Comparison of ENCODE assay signal across 31 mouse cellular contexts in genomic region chr16:33858766-33859165, GRCm38 (mm10). TPM values are rescaled to one million over a fixed set of nuclear protein-coding genes. Genes with fewer than 3 reads are reported as not detected.
DNase-seq lines count a peak whose midpoint lies in the region; ATAC-seq and TF ChIP-seq lines count a peak whose summit lies in the region.
"Had no signal": no experiment of that assay in that cellular context is flagged by ENCODE, and none has a peak within 500 bp of the region (broad histone marks: within the 10 kb centered on the region; RNA-seq: fewer than 3 reads in every experiment).

No protein-coding gene starts in this region.

- no peaks in the 10 kb centered on the region for H3K9me3 ChIP-seq in midbrain, embryonic 13.5 days
- no peaks in the 10 kb centered on the region for H3K9me3 ChIP-seq in midbrain, embryonic 15.5 days
- no peaks in the 10 kb centered on the region for H3K9me3 ChIP-seq in intestine, postnatal 0 days (ENCODE audit: control insufficient read depth)
- H3K9me3 ChIP-seq: embryonic facial prominence, embryonic 13.5 days; forebrain, embryonic 10.5 days; forebrain, embryonic 15.5 days; hindbrain, embryonic 10.5 days; intestine, embryonic 15.5 days; limb, embryonic 10.5 days; limb, embryonic 15.5 days; liver, embryonic 13.5 days; neural tube, embryonic 13.5 days had no signal

- ATAC-seq in midbrain, embryonic 13.5 days: peak; percentile 31; the same call in 1 of the 2 replicates
- ATAC-seq in midbrain, embryonic 15.5 days (replicated peaks): no peak
- peak; percentile 51 for ATAC-seq in granulocyte monocyte progenitor cell, adult 5-6 weeks (replicated peaks; ENCODE audit: poor library complexity, severe bottlenecking)
- ATAC-seq in intestine, postnatal 0 days: no peak
- ATAC-seq: hindbrain, postnatal 0 days; intestine, embryonic 15.5 days had no signal

- no peak for TF ChIP-seq CTCF in heart, adult 2 months (IDR thresholded peaks at IDR 0.05)
- no peak for TF ChIP-seq CTCF in intestine, postnatal 0 days (IDR thresholded peaks at IDR 0.05; ENCODE audit: low read depth)

- TF ChIP-seq POLR2A in heart, adult 2 months (IDR thresholded peaks at IDR 0.05; ENCODE audit: insufficient read depth, low read depth, low read length): no peak

- H3K27me3 ChIP-seq in heart, adult 2 months (ENCODE audit: control insufficient read depth, insufficient read depth, low read length): no peaks in the 10 kb centered on the region
- H3K27me3 ChIP-seq in midbrain, embryonic 13.5 days: no peaks in the 10 kb centered on the region
- no peaks in the 10 kb centered on the region for H3K27me3 ChIP-seq in midbrain, embryonic 15.5 days (replicated peaks)
- H3K27me3 ChIP-seq in intestine, postnatal 0 days (replicated peaks; ENCODE audit: control insufficient read depth, insufficient read depth, low read length): no peaks in the 10 kb centered on the region
- H3K27me3 ChIP-seq: embryonic facial prominence, embryonic 13.5 days; forebrain, embryonic 15.5 days; intestine, embryonic 15.5 days; limb, embryonic 15.5 days; liver, embryonic 13.5 days; neural tube, embryonic 13.5 days had no signal

- H3K4me1 ChIP-seq in heart, adult 2 months (ENCODE audit: control insufficient read depth, insufficient read depth, low read length): peaks cover 4% of the 10 kb centered on the region
- peaks cover 10% of the 10 kb centered on the region for H3K4me1 ChIP-seq in midbrain, embryonic 13.5 days (replicated peaks)
- peaks cover 10% of the 10 kb centered on the region for H3K4me1 ChIP-seq in midbrain, embryonic 15.5 days
- H3K4me1 ChIP-seq in intestine, postnatal 0 days (replicated peaks; ENCODE audit: control insufficient read depth, insufficient read depth, low read length): no peaks in the 10 kb centered on the region
- H3K4me1 ChIP-seq: intestine, embryonic 15.5 days had no signal

- no peak for TF ChIP-seq EP300 in heart, adult 2 months (IDR thresholded peaks at IDR 0.05; ENCODE audit: insufficient read depth, low read depth, low read length)

- peak; percentile 88 for DNase-seq in heart, adult 11 months
- no peak for DNase-seq in heart, adult 2 months
- DNase-seq: adrenal gland, postnatal 14 days; B cell, adult 2 months; cerebellum, adult 18-20 months; gastrocnemius, postnatal 10 days; heart, adult 18-20 months; heart, postnatal 14 days; kidney, adult 8-10 months; kidney, postnatal 10 days; layer of hippocampus, adult 9-11 months; liver, embryonic 13.5 days; lung, adult 18-20 months; lung, postnatal 10 days; right cerebral cortex, postnatal 4 days; thymus, postnatal 4 days had no signal

- no peaks in the 10 kb centered on the region for H3K36me3 ChIP-seq in heart, adult 2 months (ENCODE audit: control insufficient read depth, insufficient read depth, low read length)
- H3K36me3 ChIP-seq in midbrain, embryonic 13.5 days: no peaks in the 10 kb centered on the region
- no peaks in the 10 kb centered on the region for H3K36me3 ChIP-seq in midbrain, embryonic 15.5 days (replicated peaks)
- H3K36me3 ChIP-seq in intestine, postnatal 0 days (ENCODE audit: control insufficient read depth, insufficient read depth): no peaks in the 10 kb centered on the region
- H3K36me3 ChIP-seq: forebrain, embryonic 10.5 days; forebrain, embryonic 15.5 days; hindbrain, embryonic 10.5 days; intestine, embryonic 15.5 days; limb, embryonic 10.5 days; limb, embryonic 15.5 days; liver, embryonic 13.5 days; neural tube, embryonic 13.5 days had no signal

- H3K79me2 ChIP-seq in heart, adult 2 months (replicated peaks; ENCODE audit: control insufficient read depth, insufficient read depth, low read length): no peaks in the 10 kb centered on the region

- intact Hi-C loops in heart, adult 2 months (cut with DNase I): no loop called here

- no peak overlapping the region for H3K4me2 ChIP-seq in midbrain, embryonic 13.5 days (replicated peaks)
- no peak overlapping the region for H3K4me2 ChIP-seq in midbrain, embryonic 15.5 days
- no peak overlapping the region for H3K4me2 ChIP-seq in intestine, postnatal 0 days (replicated peaks; ENCODE audit: low read depth)
- H3K4me2 ChIP-seq: embryonic facial prominence, embryonic 13.5 days; forebrain, embryonic 15.5 days; intestine, embryonic 15.5 days; limb, embryonic 15.5 days; liver, embryonic 13.5 days; midbrain, embryonic 11.5 days; neural tube, embryonic 13.5 days had no signal

- no peak overlapping the region for H3K4me3 ChIP-seq in heart, adult 2 months
- no peak overlapping the region for H3K4me3 ChIP-seq in midbrain, embryonic 13.5 days (replicated peaks)
- H3K4me3 ChIP-seq in midbrain, embryonic 15.5 days: no peak overlapping the region
- no peak overlapping the region for H3K4me3 ChIP-seq in intestine, postnatal 0 days (ENCODE audit: low read depth, low read length)
- H3K4me3 ChIP-seq: embryonic facial prominence, embryonic 13.5 days; forebrain, embryonic 10.5 days; forebrain, embryonic 15.5 days; hindbrain, embryonic 10.5 days; intestine, embryonic 15.5 days; limb, embryonic 10.5 days; limb, embryonic 15.5 days; liver, embryonic 13.5 days; neural tube, embryonic 13.5 days had no signal

- H3K27ac ChIP-seq in heart, adult 2 months: no peak overlapping the region
- H3K27ac ChIP-seq in midbrain, embryonic 13.5 days: no peak overlapping the region
- no peak overlapping the region for H3K27ac ChIP-seq in midbrain, embryonic 15.5 days
- H3K27ac ChIP-seq in intestine, postnatal 0 days (ENCODE audit: low read depth, low read length): no peak overlapping the region
- H3K27ac ChIP-seq: embryonic facial prominence, embryonic 13.5 days; forebrain, embryonic 10.5 days; forebrain, embryonic 15.5 days; hindbrain, embryonic 10.5 days; hindbrain, postnatal 0 days; intestine, embryonic 15.5 days; limb, embryonic 10.5 days; limb, embryonic 15.5 days; liver, embryonic 13.5 days; neural tube, embryonic 13.5 days; stomach, postnatal 0 days had no signal

- WGBS in heart, adult 2 months: 72% methylated on average over 2 of the region's 2 CpGs
- WGBS in midbrain, embryonic 13.5 days: 83% methylated on average over 2 of the region's 2 CpGs
- 85% methylated on average over 2 of the region's 2 CpGs for WGBS in midbrain, embryonic 15.5 days
- 71% methylated on average over 2 of the region's 2 CpGs for WGBS in intestine, postnatal 0 days

- no peak overlapping the region for H3K9ac ChIP-seq in heart, adult 2 months (ENCODE audit: low read depth, low read length)
- no peak overlapping the region for H3K9ac ChIP-seq in midbrain, embryonic 13.5 days (replicated peaks)
- no peak overlapping the region for H3K9ac ChIP-seq in midbrain, embryonic 15.5 days
- no peak overlapping the region for H3K9ac ChIP-seq in intestine, postnatal 0 days (ENCODE audit: low read depth, low read length)
- H3K9ac ChIP-seq: embryonic facial prominence, embryonic 13.5 days; forebrain, embryonic 15.5 days; intestine, embryonic 15.5 days; limb, embryonic 15.5 days; liver, embryonic 13.5 days; neural tube, embryonic 13.5 days had no signal

RNA-seq across cellular contexts. Expression of gene Itgb5, which starts 29.3 kb away (rescaled TPM):
- 10 to 100 TPM; 83.2 to 95.3 TPM for total RNA-seq in heart, adult 2 months (2021)
- 95.7 and 123 TPM in 2 replicates for polyA plus RNA-seq in heart, adult 2 months (2012; rRNA removed)
- polyA plus RNA-seq in midbrain, embryonic 13.5 days (2015; fragmentation: Nextera tagmentation; extraction: Ambion mirVana): 5.3 and 10.3 TPM in 2 replicates
- 24.1 and 24.6 TPM in 2 replicates for polyA plus RNA-seq in midbrain, embryonic 15.5 days (2015; fragmentation: Nextera tagmentation; extraction: Ambion mirVana)
- total RNA-seq in granulocyte monocyte progenitor cell, adult 5-6 weeks (2014; fragmentation: Nextera tagmentation): 8.1 and 19.6 TPM in 2 replicates
- total RNA-seq in granulocyte monocyte progenitor cell, adult 5-6 weeks (2017): 9.2 and 13.4 TPM in 2 replicates
- polyA plus RNA-seq in intestine, postnatal 0 days (2015; fragmentation: Nextera tagmentation; extraction: Ambion mirVana): 23.5 and 23.6 TPM in 2 replicates

Comparison
In these comparisons a context has a peak if more than half of its experiments do, and no peak if none do; other contexts are left out.
1. ATAC-seq: peak in midbrain, embryonic 13.5 days (single experiment) and granulocyte monocyte progenitor cell, adult 5-6 weeks (single experiment); none in midbrain, embryonic 15.5 days (single experiment) and intestine, postnatal 0 days (single experiment).